Mouse (Mus musculus): ENCODE measurements around the gene Gmppb.

The Gmppb gene

GRCm38 (mm10) chr9:108051184-108051930, 2.3 kb downstream of the Gmppb start:
- DNase-seq (ENCODE audit: low spot score in 2 of 2): no peak

GRCm38 (mm10) chr9:108051931-108052220, 2.8 kb downstream of the Gmppb start:
- no peak for DNase-seq (ENCODE audit: low spot score in 2 of 2)

- DNase-seq (ENCODE audit: low spot score in 2 of 2): no peak
These were observed 3.4 kb downstream of the Gmppb start for GRCm38 (mm10) chr9:108052411-108052810.

GRCm38 (mm10) chr9:108052885-108053664, 4.0 kb downstream of the Gmppb start, which contains the start of gene Amigo3:
TSS of gene Amigo3 (plus strand) at chr9:108053159.
- peak; percentile 97 to 99 for DNase-seq (ENCODE audit: low spot score in 2 of 2)

- no peak for DNase-seq (ENCODE audit: low spot score in 2 of 2)
These were observed 4.7 kb downstream of the Gmppb start for GRCm38 (mm10) chr9:108053665-108054225.

GRCm38 (mm10) chr9:108054331-108055040, 5.4 kb downstream of the Gmppb start:
- DNase-seq (ENCODE audit: low spot score in 2 of 2): no peak

- DNase-seq (ENCODE audit: low spot score in 2 of 2): no peak
These were observed 6.0 kb downstream of the Gmppb start for GRCm38 (mm10) chr9:108055061-108055460.

GRCm38 (mm10) chr9:108055661-108056237, 6.7 kb downstream of the Gmppb start:
- no peak for DNase-seq (ENCODE audit: low spot score in 2 of 2)

GRCm38 (mm10) chr9:108056361-108057261, 7.6 kb downstream of the Gmppb start:
- no peak for DNase-seq (ENCODE audit: low spot score in 2 of 2)

- DNase-seq (ENCODE audit: low spot score in 2 of 2): no peak
These were observed 8.2 kb downstream of the Gmppb start for GRCm38 (mm10) chr9:108057262-108057562.

- DNase-seq (ENCODE audit: low spot score in 2 of 2): no peak
These were observed 9.2 kb downstream of the Gmppb start for GRCm38 (mm10) chr9:108058291-108058690.

- no peak for DNase-seq (ENCODE audit: low spot score in 2 of 2)
These were observed 13.1 kb downstream of the Gmppb start for GRCm38 (mm10) chr9:108062142-108062541.

GRCm38 (mm10) chr9:108063361-108063760, 14.3 kb downstream of the Gmppb start:
- no peak for DNase-seq (ENCODE audit: low spot score in 2 of 2)

GRCm38 (mm10) chr9:108065491-108066011, 16.5 kb downstream of the Gmppb start:
- DNase-seq (ENCODE audit: low spot score in 2 of 2): peak; percentile 65 to 79

GRCm38 (mm10) chr9:108067199-108067598, 18.2 kb downstream of the Gmppb start:
- DNase-seq (ENCODE audit: low spot score in 2 of 2): no peak

- DNase-seq (ENCODE audit: low spot score in 2 of 2): peak; percentile 79 to 88
These were observed 18.9 kb downstream of the Gmppb start for GRCm38 (mm10) chr9:108067900-108068299.

- no peak for DNase-seq (ENCODE audit: low spot score in 2 of 2)
These were observed 20.0 kb downstream of the Gmppb start for GRCm38 (mm10) chr9:108069007-108069406.

GRCm38 (mm10) chr9:108069529-108069928, 20.5 kb downstream of the Gmppb start:
- DNase-seq (ENCODE audit: low spot score in 2 of 2): no peak

GRCm38 (mm10) chr9:108071801-108072200, 22.8 kb downstream of the Gmppb start:
- DNase-seq (ENCODE audit: low spot score in 2 of 2): no peak

GRCm38 (mm10) chr9:108072481-108072924, 23.5 kb downstream of the Gmppb start:
- no peak for DNase-seq (ENCODE audit: low spot score in 2 of 2)
